Mouse (Mus musculus) CH12.LX (cell line): ENCODE results near the gene Fbxo11.
A peak's percentile ranks its signal among the peaks of the same experiment; 100 is the strongest.

Experiments used
- BHLHE40 ChIP-seq: IDR thresholded peaks from 2 replicates; pipeline ENCODE4 v1.6.1; 2011; ENCODE audit warnings: mild to moderate bottlenecking, low read depth, low read length, improper control_type of control experiment
- CTCF ChIP-seq, 2 experiments: IDR thresholded peaks in 1 of 2; conservative IDR thresholded peaks in 1 of 2; 2 replicates each; pipeline ENCODE4 v1.5.1; 2011 to 2012; ENCODE audit warnings: low read depth in 2 of 2, low read length in 2 of 2, improper control_type of control experiment in 1 of 2, inconsistent platforms in 1 of 2, mild to moderate bottlenecking in 1 of 2, moderate library complexity in 1 of 2
- EP300 ChIP-seq: IDR thresholded peaks from 2 replicates; pipeline ENCODE4 v1.6.1; 2011; ENCODE audit warnings: low read length, improper control_type of control experiment
- ETS1 ChIP-seq: conservative IDR thresholded peaks from 2 replicates; pipeline ENCODE4 v1.6.1; 2012; ENCODE audit warnings: low read depth, mild to moderate bottlenecking, inconsistent platforms, low read length, improper control_type of control experiment, moderate library complexity
- HCFC1 ChIP-seq: IDR thresholded peaks from 2 replicates; pipeline ENCODE4 v1.6.1; 2012; ENCODE audit warnings: low read depth, mild to moderate bottlenecking, inconsistent platforms, low read length, improper control_type of control experiment
- JUN ChIP-seq: IDR thresholded peaks from 2 replicates; pipeline ENCODE4 v1.6.1; 2011; ENCODE audit warnings: low read depth, mild to moderate bottlenecking, low read length, improper control_type of control experiment, moderate library complexity; ENCODE audit not compliant: insufficient read depth
- MAFK ChIP-seq: IDR thresholded peaks from 2 replicates; pipeline ENCODE4 v1.6.1; 2011; ENCODE audit warnings: low read length, improper control_type of control experiment; ENCODE audit not compliant: insufficient replicate concordance
- MAX ChIP-seq: IDR thresholded peaks from 2 replicates; pipeline ENCODE4 v1.6.1; 2011; ENCODE audit warnings: low read length, improper control_type of control experiment
- POLR2A ChIP-seq: IDR thresholded peaks from 2 replicates; pipeline ENCODE4 v1.6.1; 2011; ENCODE audit warnings: low read depth, mild to moderate bottlenecking, improper control_type of control experiment, low read length

DNA sequence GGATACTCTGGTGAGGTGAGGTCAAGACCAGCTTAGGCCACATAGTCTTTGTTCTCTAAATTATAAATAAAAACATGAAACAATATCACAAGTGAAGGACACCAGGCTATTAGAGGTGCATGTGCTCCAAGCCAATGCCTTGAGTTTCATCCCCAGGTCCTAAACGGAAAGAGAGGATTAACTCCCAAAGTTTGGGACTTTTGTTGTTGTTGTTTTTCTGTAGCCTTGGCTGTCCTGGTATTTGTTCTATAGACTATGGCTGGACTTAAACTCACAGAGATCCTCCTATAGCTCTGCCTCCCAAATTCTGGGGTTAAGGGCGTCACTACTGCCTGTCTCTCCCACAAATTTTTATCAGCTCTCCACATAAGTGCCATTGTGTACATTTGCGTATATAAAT lies 32.5 kb upstream of the Fbxo11 start:
- no peak for TF ChIP-seq HCFC1
- TF ChIP-seq MAX, result peak; percentile 48; the same call in 1 of the 2 replicates
- no peak for TF ChIP-seq JUN
- no peak for TF ChIP-seq BHLHE40
- peak; percentile 47 for TF ChIP-seq EP300
- no peak for TF ChIP-seq CTCF (conservative IDR thresholded peaks at IDR 0.05 in 1 of 2, IDR thresholded peaks at IDR 0.05 in 1 of 2; ENCODE audit: low read depth in 2 of 2, low read length in 2 of 2)
- no peak for TF ChIP-seq ETS1
- TF ChIP-seq MAFK, result no peak
- no peak for TF ChIP-seq POLR2A
